Mouse (Mus musculus): ENCODE data around the gene Myl10. TPM values are rescaled to one million over a fixed set of nuclear protein-coding genes. Genes with fewer than 3 reads are reported as not detected.
"Not testable (repeated sequence)": the region's sequence is repeated elsewhere in the genome, so short reads cannot be mapped to it uniquely, and the experiment has no call there.

The Myl10 gene
- not detected in 2 replicates for polyA plus RNA-seq (2015; fragmentation: Nextera tagmentation; extraction: Ambion mirVana)

- H3K27me3 ChIP-seq (replicated peaks), result no peaks in the 10 kb centered on the region
- H3K9me3 ChIP-seq, result no peaks in the 10 kb centered on the region
- no peak within 1 kb of the TSS for H3K27ac ChIP-seq
- no peak within 1 kb of the TSS for H3K9ac ChIP-seq
- ATAC-seq (replicated peaks), result no peak
- H3K4me2 ChIP-seq, result no peak within 1 kb of the TSS
- 93% methylated on average over 4 of the region's 4 CpGs for WGBS
- no peaks in the 10 kb centered on the region for H3K4me1 ChIP-seq
- H3K4me3 ChIP-seq, result no peak within 1 kb of the TSS
- no peaks in the 10 kb centered on the region for H3K36me3 ChIP-seq (replicated peaks)
These were observed at the start of gene Myl10 for GRCm38 (mm10) chr5:136692784-136693183. Gene Myl10, plus strand, starts transcription at chr5:136693146.

GRCm38 (mm10) chr5:136646731-136647328, 46.1 kb upstream of the Myl10 start:
- H3K27me3 ChIP-seq (replicated peaks), result no peaks in the 10 kb centered on the region
- H3K27ac ChIP-seq, result no peak overlapping the region
- H3K9ac ChIP-seq, result no peak overlapping the region
- WGBS, result 92% methylated on average over 4 of the region's 4 CpGs
- H3K4me1 ChIP-seq, result no peaks in the 10 kb centered on the region
- H3K4me2 ChIP-seq, result no peak overlapping the region
- ATAC-seq (replicated peaks), result no peak
- no peak overlapping the region for H3K4me3 ChIP-seq
- H3K36me3 ChIP-seq (replicated peaks), result no peaks in the 10 kb centered on the region
- H3K9me3 ChIP-seq, result no peaks in the 10 kb centered on the region

- Histone ChIP-seq H3K36me3 (replicated peaks) (no peaks in the 10 kb centered on the region), H3K27ac (no peak overlapping the region), H3K27me3 (replicated peaks) (no peaks in the 10 kb centered on the region), H3K4me3 (no peak overlapping the region), H3K9ac (no peak overlapping the region), H3K4me1 (no peaks in the 10 kb centered on the region), H3K9me3 (no peaks in the 10 kb centered on the region), H3K4me2 (no peak overlapping the region)
- 43% methylated on average over 5 of the region's 5 CpGs for WGBS
- ATAC-seq (replicated peaks), result no peak
These were observed 43.9 kb upstream of the Myl10 start for GRCm38 (mm10) chr5:136649071-136649470.

GRCm38 (mm10) chr5:136649655-136650054, 43.3 kb upstream of the Myl10 start:
- Histone ChIP-seq H3K4me2 (no peak overlapping the region), H3K9me3 (no peaks in the 10 kb centered on the region), H3K9ac (no peak overlapping the region), H3K36me3 (replicated peaks) (no peaks in the 10 kb centered on the region), H3K27me3 (replicated peaks) (no peaks in the 10 kb centered on the region), H3K4me1 (no peaks in the 10 kb centered on the region), H3K27ac (no peak overlapping the region), H3K4me3 (no peak overlapping the region)
- no peak for ATAC-seq (replicated peaks)
- WGBS, result 85% methylated on average over 5 of the region's 5 CpGs

DNA sequence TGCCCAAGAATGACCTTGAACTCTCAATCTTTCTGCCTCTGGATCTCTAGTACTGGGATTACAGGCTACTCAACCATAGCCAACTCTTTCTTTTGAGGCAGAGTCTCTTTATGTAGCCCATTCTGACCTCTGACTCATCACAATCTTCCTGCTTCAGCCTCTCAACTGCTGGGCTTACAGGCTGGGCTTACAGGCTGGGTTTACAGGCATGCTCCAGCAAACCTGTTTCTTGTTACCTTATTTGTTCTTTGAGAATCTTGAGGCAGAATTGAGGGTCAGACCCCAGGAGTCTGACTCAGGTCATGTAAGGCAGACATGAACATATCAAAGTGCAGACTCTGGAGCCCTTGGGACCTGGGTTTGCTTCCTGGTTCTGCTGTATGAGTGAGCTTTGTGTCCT, 38.5 kb upstream of the Myl10 start:
- Histone ChIP-seq H3K36me3 (replicated peaks) (no peaks in the 10 kb centered on the region), H3K27me3 (replicated peaks) (no peaks in the 10 kb centered on the region), H3K4me2 (no peak overlapping the region), H3K4me3 (no peak overlapping the region), H3K4me1 (no peaks in the 10 kb centered on the region), H3K27ac (no peak overlapping the region), H3K9me3 (no peaks in the 10 kb centered on the region), H3K9ac (no peak overlapping the region)
- ATAC-seq (replicated peaks), result no peak

GRCm38 (mm10) chr5:136656830-136657395, 36.0 kb upstream of the Myl10 start:
- Histone ChIP-seq H3K4me1 (no peaks in the 10 kb centered on the region), H3K9me3 (no peaks in the 10 kb centered on the region), H3K9ac (no peak overlapping the region), H3K36me3 (replicated peaks) (no peaks in the 10 kb centered on the region), H3K4me2 (no peak overlapping the region), H3K27ac (no peak overlapping the region), H3K4me3 (no peak overlapping the region), H3K27me3 (replicated peaks) (no peaks in the 10 kb centered on the region)
- WGBS, result 81% methylated on average over 10 of the region's 10 CpGs
- no peak for ATAC-seq (replicated peaks)

DNA sequence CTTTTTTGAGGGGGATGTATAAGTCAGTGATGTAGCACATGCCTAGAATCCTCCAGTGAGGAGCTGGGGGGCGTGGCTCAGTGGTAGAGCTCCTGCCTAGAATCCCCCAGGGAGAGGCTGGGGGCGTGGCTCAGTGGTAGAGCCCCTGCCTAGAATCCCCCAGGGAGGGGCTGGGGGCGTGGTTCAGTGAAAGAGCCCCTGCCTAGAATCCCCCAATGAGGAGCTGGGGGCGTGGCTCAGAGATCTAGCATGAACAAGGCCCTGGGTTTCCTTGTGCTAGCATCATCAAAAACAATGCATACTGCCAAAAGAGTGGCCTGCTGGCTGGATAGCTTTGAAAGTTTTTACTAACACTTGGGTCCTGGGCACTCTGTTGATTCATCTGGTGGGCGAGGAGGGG, 32.2 kb upstream of the Myl10 start:
- not testable (repeated sequence) for H3K9ac ChIP-seq; H3K36me3 ChIP-seq (replicated peaks); H3K4me3 ChIP-seq; H3K9me3 ChIP-seq; H3K27ac ChIP-seq; ATAC-seq (replicated peaks); H3K4me1 ChIP-seq; H3K27me3 ChIP-seq (replicated peaks); H3K4me2 ChIP-seq
- WGBS, result 71% methylated on average over 5 of the region's 5 CpGs

DNA sequence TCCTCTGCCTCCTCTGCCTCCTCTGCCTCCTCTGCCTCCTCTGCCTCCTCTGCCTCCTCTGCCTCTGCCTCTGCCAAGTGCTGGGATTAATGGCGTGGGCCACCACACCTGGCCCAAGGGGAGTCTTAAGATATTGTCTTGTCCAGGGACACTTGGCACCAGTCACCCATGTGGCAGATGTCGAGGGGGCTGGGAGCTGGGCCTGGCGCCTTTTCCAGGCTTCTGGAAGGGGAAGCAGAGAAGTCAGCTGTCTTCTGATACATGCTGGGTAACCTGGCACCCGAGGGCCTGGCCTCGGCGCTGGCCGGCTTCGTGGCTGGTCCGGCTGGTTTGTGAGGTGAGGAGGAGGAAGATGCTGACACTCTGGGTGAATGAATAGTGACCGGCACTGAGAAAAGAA, 30.7 kb upstream of the Myl10 start:
- ATAC-seq (replicated peaks), result no peak
- Histone ChIP-seq H3K36me3 (replicated peaks) (no peaks in the 10 kb centered on the region), H3K4me2 (no peak overlapping the region), H3K27ac (no peak overlapping the region), H3K4me1 (no peaks in the 10 kb centered on the region), H3K9me3 (no peaks in the 10 kb centered on the region), H3K27me3 (replicated peaks) (0 out of 2 replicates have a peak, but pooled peaks cover 4% of the 10 kb centered on the region), H3K4me3 (no peak overlapping the region), H3K9ac (no peak overlapping the region)
- WGBS, result 76% methylated on average over 10 of the region's 10 CpGs

DNA sequence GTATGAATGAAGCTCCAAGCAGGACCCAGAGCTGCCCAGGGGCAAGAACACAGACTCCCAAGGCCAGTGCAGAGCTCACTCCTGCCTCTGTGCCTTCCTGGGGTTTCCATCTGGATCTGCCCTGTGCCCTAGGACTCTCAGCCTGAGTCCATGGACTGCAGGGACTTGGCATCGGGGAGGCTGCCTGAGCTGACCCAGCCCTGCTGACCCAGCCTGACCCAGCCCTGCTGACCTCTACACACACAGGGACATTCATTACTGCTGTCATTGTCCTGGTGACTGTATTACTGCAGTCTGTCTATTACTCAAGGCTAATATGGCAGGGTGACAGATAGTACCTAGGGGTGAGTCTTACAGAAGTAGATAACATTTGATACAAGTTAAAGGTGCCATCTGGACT, 30.1 kb upstream of the Myl10 start:
- H3K9ac ChIP-seq, result no peak overlapping the region
- H3K36me3 ChIP-seq (replicated peaks), result no peaks in the 10 kb centered on the region
- WGBS, result 50% methylated on average over 1 of the region's 1 CpGs
- no peaks in the 10 kb centered on the region for H3K4me1 ChIP-seq
- 0 out of 2 replicates have a peak, but pooled peaks cover 4% of the 10 kb centered on the region for H3K27me3 ChIP-seq (replicated peaks)
- no peak overlapping the region for H3K4me3 ChIP-seq
- H3K27ac ChIP-seq, result no peak overlapping the region
- H3K4me2 ChIP-seq, result no peak overlapping the region
- no peaks in the 10 kb centered on the region for H3K9me3 ChIP-seq
- no peak for ATAC-seq (replicated peaks)

- Histone ChIP-seq H3K9me3 (no peaks in the 10 kb centered on the region), H3K27ac (no peak overlapping the region), H3K4me2 (no peak overlapping the region), H3K36me3 (replicated peaks) (no peaks in the 10 kb centered on the region), H3K4me3 (no peak overlapping the region), H3K4me1 (no peaks in the 10 kb centered on the region), H3K9ac (no peak overlapping the region), H3K27me3 (replicated peaks) (0 out of 2 replicates have a peak, but pooled peaks cover 4% of the 10 kb centered on the region)
- WGBS, result 7% methylated on average over 9 of the region's 9 CpGs
- ATAC-seq (replicated peaks), result no peak
These were observed 28.4 kb upstream of the Myl10 start for GRCm38 (mm10) chr5:136664497-136664896.

DNA sequence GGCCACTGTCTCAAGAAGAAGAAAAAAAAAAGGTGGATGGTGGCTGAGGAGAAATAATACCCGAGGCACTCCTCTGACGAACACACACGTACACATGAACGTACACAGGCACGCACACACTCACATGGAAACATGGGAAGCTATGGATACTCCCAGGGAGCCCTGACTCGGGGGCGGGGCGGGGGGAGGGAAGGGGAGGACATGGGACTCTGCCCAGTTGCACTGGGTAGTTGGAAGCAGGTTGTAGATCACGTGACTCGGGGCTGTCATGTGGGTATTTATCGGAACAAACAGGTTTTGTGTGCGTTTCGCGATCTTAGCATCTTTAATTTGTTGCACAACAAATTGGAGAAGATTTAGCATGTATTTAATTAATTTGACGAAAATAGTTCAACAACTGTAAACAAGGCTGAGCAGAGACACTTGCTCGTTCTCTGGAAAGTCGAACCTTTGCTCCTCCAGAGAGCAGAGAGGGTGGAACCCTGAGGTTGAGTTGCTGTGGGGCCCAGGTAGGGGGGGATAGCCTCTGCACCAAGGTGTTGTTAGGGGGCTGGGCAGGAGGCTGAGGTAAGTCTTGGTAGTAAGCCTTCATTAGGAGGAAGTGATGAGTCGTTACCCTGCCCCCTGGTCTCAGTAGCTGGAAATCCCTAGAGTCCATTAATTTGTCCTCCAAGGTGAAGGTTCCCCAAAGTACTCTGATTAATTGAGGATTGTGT, 16.5 kb upstream of the Myl10 start:
- Histone ChIP-seq H3K36me3 (replicated peaks) (no peaks in the 10 kb centered on the region), H3K4me1 (no peaks in the 10 kb centered on the region), H3K27ac (no peak overlapping the region), H3K9me3 (no peaks in the 10 kb centered on the region), H3K4me3 (no peak overlapping the region), H3K9ac (no peak overlapping the region), H3K27me3 (replicated peaks) (no peaks in the 10 kb centered on the region), H3K4me2 (no peak overlapping the region)
- ATAC-seq (replicated peaks), result no peak
- 85% methylated on average over 18 of the region's 18 CpGs for WGBS

DNA sequence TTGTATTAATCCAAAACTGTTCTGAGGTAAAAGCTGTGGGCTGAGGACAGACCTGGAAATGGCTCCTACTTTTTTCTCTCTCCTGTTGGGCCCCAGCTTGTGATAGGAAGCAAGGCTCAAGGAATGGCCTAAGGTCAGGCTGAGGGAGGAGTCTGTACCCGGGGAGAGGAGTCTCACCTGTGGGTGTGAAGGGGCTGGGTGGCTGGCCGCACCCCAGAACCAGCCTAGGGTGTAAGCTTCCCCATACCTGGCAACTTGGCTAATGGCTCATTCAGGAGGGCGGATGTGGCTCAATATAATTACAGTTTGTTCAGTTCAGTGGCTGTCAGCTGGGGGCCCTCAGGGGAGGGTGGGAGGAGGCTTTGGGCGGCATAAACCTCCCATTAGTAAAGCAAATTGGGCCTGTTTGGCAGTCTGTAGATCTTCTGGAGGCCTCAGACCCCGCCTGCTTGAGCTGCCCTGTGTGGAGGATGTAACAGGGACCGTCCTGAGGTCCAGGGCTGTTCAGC, 14.1 kb upstream of the Myl10 start:
- H3K9me3 ChIP-seq, result no peaks in the 10 kb centered on the region
- ATAC-seq (replicated peaks), result no peak
- no peaks in the 10 kb centered on the region for H3K4me1 ChIP-seq
- H3K4me3 ChIP-seq, result no peak overlapping the region
- 78% methylated on average over 6 of the region's 6 CpGs for WGBS
- H3K27ac ChIP-seq, result no peak overlapping the region
- no peaks in the 10 kb centered on the region for H3K36me3 ChIP-seq (replicated peaks)
- H3K4me2 ChIP-seq, result no peak overlapping the region
- no peak overlapping the region for H3K9ac ChIP-seq
- no peaks in the 10 kb centered on the region for H3K27me3 ChIP-seq (replicated peaks)

- H3K4me1 ChIP-seq, result no peaks in the 10 kb centered on the region
- H3K27ac ChIP-seq, result no peak overlapping the region
- no peak overlapping the region for H3K4me2 ChIP-seq
- H3K27me3 ChIP-seq (replicated peaks), result no peaks in the 10 kb centered on the region
- H3K4me3 ChIP-seq, result no peak overlapping the region
- H3K36me3 ChIP-seq (replicated peaks), result no peaks in the 10 kb centered on the region
- H3K9me3 ChIP-seq, result no peaks in the 10 kb centered on the region
- no peak overlapping the region for H3K9ac ChIP-seq
- ATAC-seq (replicated peaks), result no peak
- 89% methylated on average over 4 of the region's 4 CpGs for WGBS
These were observed 6.6 kb upstream of the Myl10 start for GRCm38 (mm10) chr5:136686349-136686748.

All from midbrain, embryonic 15.5 days (tissue).